Comparison of ENCODE assay signal across 10 mouse cellular contexts in genomic region chr8:70892022-70892895, GRCm38 (mm10). TPM values are rescaled to one million over a fixed set of nuclear protein-coding genes. Genes with fewer than 3 reads are reported as not detected.
A peak's percentile ranks its signal among the peaks of the same experiment; 100 is the strongest.
DNase-seq lines count a peak whose midpoint lies in the region; ATAC-seq and TF ChIP-seq lines count a peak whose summit lies in the region.
"Had no signal": no experiment of that assay in that cellular context is flagged by ENCODE, and none has a peak within 500 bp of the region (broad histone marks: within the 10 kb centered on the region; RNA-seq: fewer than 3 reads in every experiment).

Gene Slc5a5, minus strand, starts transcription at chr8:70892757.

- no peak within 1 kb of the TSS for H3K9ac ChIP-seq in intestine, postnatal 0 days (ENCODE audit: low read depth, low read length)
- H3K9ac ChIP-seq in neural tube, embryonic 14.5 days (replicated peaks; ENCODE audit: low read depth, low read length): peak within 1 kb of the TSS; percentile 34; the same call in 1 of the 2 replicates

- peak within 1 kb of the TSS; percentile 66 for H3K4me2 ChIP-seq in intestine, postnatal 0 days (replicated peaks; ENCODE audit: low read depth)
- peak within 1 kb of the TSS; percentile 30; the same call in 1 of the 2 replicates for H3K4me2 ChIP-seq in neural tube, embryonic 14.5 days (ENCODE audit: low read depth, low read length)

- H3K36me3 ChIP-seq in forebrain, embryonic 10.5 days (replicated peaks): peaks cover 38% of the 10 kb centered on the region
- H3K36me3 ChIP-seq in intestine, postnatal 0 days (ENCODE audit: control insufficient read depth, insufficient read depth): peaks cover 22% of the 10 kb centered on the region
- peaks cover 18% of the 10 kb centered on the region for H3K36me3 ChIP-seq in neural tube, embryonic 14.5 days (ENCODE audit: control insufficient read depth, insufficient read depth, low read length)

- DNase-seq in left cerebral cortex, adult 8-10 months (ENCODE audit: low spot score in 2 of 2): no peak
- no peak for DNase-seq in left cerebral cortex, postnatal 25 days (ENCODE audit: low spot score in 2 of 2)
- DNase-seq in forebrain, embryonic 10.5 days (ENCODE audit: extremely low spot score, low spot score): peak; percentile 53
- no peak for DNase-seq in gastrocnemius, postnatal 4 days (ENCODE audit: low spot score in 2 of 2)
- no peak for DNase-seq in spleen, adult 18-20 months
- DNase-seq in adrenal gland, adult 2 months: no peak

- H3K4me3 ChIP-seq in forebrain, embryonic 10.5 days: peak within 1 kb of the TSS; percentile 43
- H3K4me3 ChIP-seq in intestine, postnatal 0 days (ENCODE audit: low read depth, low read length): peak within 1 kb of the TSS; percentile 34
- peak within 1 kb of the TSS; percentile 26 for H3K4me3 ChIP-seq in neural tube, embryonic 14.5 days (ENCODE audit: low read depth, low read length)

- intact Hi-C loops in left cerebral cortex, postnatal 25 days (cut with DNase I): no loop called here

- H3K4me1 ChIP-seq in forebrain, embryonic 10.5 days: peaks cover 48% of the 10 kb centered on the region
- 0 out of 2 replicates have a peak, but pooled peaks cover 3% of the 10 kb centered on the region for H3K4me1 ChIP-seq in intestine, postnatal 0 days (replicated peaks; ENCODE audit: control insufficient read depth, insufficient read depth, low read length)
- H3K4me1 ChIP-seq in neural tube, embryonic 14.5 days (ENCODE audit: control insufficient read depth, insufficient read depth, low read length): peaks cover 11% of the 10 kb centered on the region

- peaks cover 78% of the 10 kb centered on the region for H3K27me3 ChIP-seq in forebrain, embryonic 10.5 days (ENCODE audit: poor library complexity, severe bottlenecking)
- peaks cover 24% of the 10 kb centered on the region for H3K27me3 ChIP-seq in intestine, postnatal 0 days (replicated peaks; ENCODE audit: control insufficient read depth, insufficient read depth, low read length)
- H3K27me3 ChIP-seq in neural tube, embryonic 14.5 days (ENCODE audit: control insufficient read depth, insufficient read depth, low read length): peaks cover 32% of the 10 kb centered on the region

- ATAC-seq in intestine, postnatal 0 days: no peak
- ATAC-seq in neural tube, embryonic 14.5 days (ENCODE audit: low read depth): no peak

- H3K27ac ChIP-seq in forebrain, embryonic 10.5 days: peak within 1 kb of the TSS; percentile 35; the same call in 1 of the 2 replicates
- H3K27ac ChIP-seq in intestine, postnatal 0 days (ENCODE audit: low read depth, low read length): no peak within 1 kb of the TSS
- H3K27ac ChIP-seq in neural tube, embryonic 14.5 days (ENCODE audit: low read depth, low read length): no peak within 1 kb of the TSS

- H3K9me3 ChIP-seq in forebrain, embryonic 10.5 days: no peaks in the 10 kb centered on the region
- no peaks in the 10 kb centered on the region for H3K9me3 ChIP-seq in intestine, postnatal 0 days (ENCODE audit: control insufficient read depth)
- H3K9me3 ChIP-seq in neural tube, embryonic 14.5 days (ENCODE audit: control insufficient read depth, low read length): no peaks in the 10 kb centered on the region

- WGBS in forebrain, embryonic 10.5 days: 1% methylated on average over 80 of the region's 80 CpGs
- 4% methylated on average over 78 of the region's 80 CpGs for WGBS in intestine, postnatal 0 days
- 4% methylated on average over 80 of the region's 80 CpGs for WGBS in neural tube, embryonic 14.5 days

- TF ChIP-seq CTCF in intestine, postnatal 0 days (IDR thresholded peaks at IDR 0.05; ENCODE audit: low read depth): no peak

RNA-seq across cellular contexts. Expression of gene Slc5a5, which starts in this region (rescaled TPM):
- 10 to 100 TPM; 10.2 to 11.9 (median 11.5) TPM for total RNA-seq in left cerebral cortex, adult 8-10 months (2022)
- total RNA-seq in left cerebral cortex, postnatal 25 days (2021): 10 to 100 TPM in 1 of 2 experiments, 1 to 10 TPM in 1; 8.2 to 10.9 TPM
- polyA plus RNA-seq in forebrain, embryonic 10.5 days (2016; fragmentation: Nextera tagmentation; extraction: Ambion mirVana): 0.36 and 0.38 TPM in 2 replicates
- 0.20 and 0.52 TPM in 2 replicates for polyA plus RNA-seq in intestine, postnatal 0 days (2015; fragmentation: Nextera tagmentation; extraction: Ambion mirVana)
- 1.7 and 2.6 TPM in 2 replicates for polyA plus RNA-seq in neural tube, embryonic 14.5 days (2014; fragmentation: Nextera tagmentation; extraction: Ambion mirVana)
- total RNA-seq in gastrocnemius, postnatal 4 days (2021): not detected
- under 1 TPM in 1 of 2 experiments, not detected in 1; 0.10 TPM for total RNA-seq in adrenal gland, adult 2 months (2021)
- 0.12 and 0.26 TPM in 2 replicates for polyA plus RNA-seq in adrenal gland, adult 2 months (2012; rRNA removed)
- total RNA-seq: adrenal gland, adult 18-20 months; hematopoietic stem cell, adult 5-6 weeks had no signal

Comparison
In these comparisons a context has a peak if more than half of its experiments do, and no peak if none do; other contexts are left out.
1. RNA of gene Slc5a5 (total RNA-seq): 10.2 to 11.9 TPM in left cerebral cortex, adult 8-10 months and 8.2 to 10.9 TPM in left cerebral cortex, postnatal 25 days; 0.10 TPM in adrenal gland, adult 2 months and not detected in gastrocnemius, postnatal 4 days; every median in the first group is over 4 times any median in the second.
2. Peak in DNase-seq, H3K4me3 ChIP-seq and H3K27ac ChIP-seq in forebrain, embryonic 10.5 days; RNA of the gene not detected or under 1 TPM.
3. Peak in every context shown above with its lines, with median percentiles within 50 percentile points of each other: H3K4me3 ChIP-seq.